ENCODE assay signal across 8 mouse cellular contexts in genomic region chr5:142908941-142909575, GRCm38 (mm10). TPM values are rescaled to one million over a fixed set of nuclear protein-coding genes. Genes with fewer than 3 reads are reported as not detected.
A peak's percentile ranks its signal among the peaks of the same experiment; 100 is the strongest.
DNase-seq lines count a peak whose midpoint lies in the region; ATAC-seq lines count a peak whose summit lies in the region.

No protein-coding gene starts in this region.

- H3K36me3 ChIP-seq in hindbrain, embryonic 13.5 days: peaks cover 16% of the 10 kb centered on the region

- H3K4me3 ChIP-seq in hindbrain, embryonic 13.5 days: no peak overlapping the region

- no peak overlapping the region for H3K4me2 ChIP-seq in hindbrain, embryonic 13.5 days

- H3K9me3 ChIP-seq in hindbrain, embryonic 13.5 days: no peaks in the 10 kb centered on the region

- H3K9ac ChIP-seq in hindbrain, embryonic 13.5 days: no peak overlapping the region

- 29% methylated on average over 5 of the region's 5 CpGs for WGBS in hindbrain, embryonic 13.5 days

- peak; percentile 51 for DNase-seq in cerebellum, adult 11-12 months
- DNase-seq in cerebellum, adult 8-10 months: no peak
- peak; percentile 45 for DNase-seq in liver
- DNase-seq in natural killer cell, adult 2 months (ENCODE audit: low spot score in 2 of 2): peak; percentile 50 to 62
- no peak for DNase-seq in urinary bladder, adult 2 months (ENCODE audit: low spot score)
- no peak for DNase-seq in ovary, adult 18-20 months (ENCODE audit: low spot score)

- peaks cover 39% of the 10 kb centered on the region for H3K4me1 ChIP-seq in hindbrain, embryonic 13.5 days (replicated peaks)

- ATAC-seq in common myeloid progenitor, adult 5-6 weeks (replicated peaks; ENCODE audit: low read depth, poor library complexity, severe bottlenecking): peak; percentile 10
- ATAC-seq in hindbrain, embryonic 13.5 days (ENCODE audit: low FRiP score): no peak

- peak overlapping the region; percentile 100 for H3K27ac ChIP-seq in hindbrain, embryonic 13.5 days

- no peaks in the 10 kb centered on the region for H3K27me3 ChIP-seq in hindbrain, embryonic 13.5 days

RNA-seq across cellular contexts. Expression of gene Actb, which starts 2.5 kb away (rescaled TPM):
- 1,770 and 1,788 TPM in 2 replicates for total RNA-seq in common myeloid progenitor, adult 5-6 weeks (2017)
- polyA plus RNA-seq in hindbrain, embryonic 13.5 days (2015; fragmentation: Nextera tagmentation; extraction: Ambion mirVana): 17,657 and 17,716 TPM in 2 replicates
- 5,740 and 7,458 TPM in 2 replicates for polyA plus RNA-seq in urinary bladder, adult 2 months (2012; rRNA removed)

RNA-seq across cellular contexts. Expression of gene Fbxl18, which starts 13.8 kb away (rescaled TPM):
- total RNA-seq in common myeloid progenitor, adult 5-6 weeks (2017): 2.0 and 3.9 TPM in 2 replicates
- polyA plus RNA-seq in hindbrain, embryonic 13.5 days (2015; fragmentation: Nextera tagmentation; extraction: Ambion mirVana): 36.6 and 36.9 TPM in 2 replicates
- 7.0 and 8.4 TPM in 2 replicates for polyA plus RNA-seq in urinary bladder, adult 2 months (2012; rRNA removed)

RNA-seq across cellular contexts. Expression of gene Fscn1, which starts 51.1 kb away (rescaled TPM):
- total RNA-seq in common myeloid progenitor, adult 5-6 weeks (2017): 0.64 TPM in 1 of 2 replicates, not detected in the other
- polyA plus RNA-seq in hindbrain, embryonic 13.5 days (2015; fragmentation: Nextera tagmentation; extraction: Ambion mirVana): 484 and 516 TPM in 2 replicates
- 63.4 and 69.0 TPM in 2 replicates for polyA plus RNA-seq in urinary bladder, adult 2 months (2012; rRNA removed)

Comparison
In these comparisons a context has a peak if more than half of its experiments do, and no peak if none do; other contexts are left out.
1. DNase-seq: peak in cerebellum, adult 11-12 months (single experiment), liver (single experiment) and natural killer cell, adult 2 months (2 of 2); none in cerebellum, adult 8-10 months (single experiment), urinary bladder, adult 2 months (single experiment) and ovary, adult 18-20 months (single experiment).